ENCODE assay signal across 8 mouse cellular contexts in the genomic region with DNA sequence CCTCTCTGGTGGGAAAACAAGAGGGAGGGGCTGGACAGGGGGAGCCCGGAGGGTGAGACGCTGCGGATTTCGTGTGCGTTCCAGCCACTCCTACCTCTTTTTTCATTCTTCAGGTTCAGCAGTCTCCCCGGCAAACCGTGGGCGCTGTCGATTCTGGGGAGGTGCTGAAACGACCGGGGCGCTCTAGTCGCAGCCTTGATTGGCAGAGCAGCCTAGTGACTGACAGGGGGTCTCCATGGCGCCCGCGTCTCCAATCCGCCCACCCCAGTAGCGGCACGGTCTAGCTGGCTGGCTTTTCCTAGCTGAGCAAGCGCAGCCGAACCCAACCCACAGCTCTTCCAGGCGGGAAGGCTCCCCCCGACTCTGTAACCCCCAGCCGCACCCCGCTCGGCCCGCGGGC. TPM values are rescaled to one million over a fixed set of nuclear protein-coding genes. Genes with fewer than 3 reads are reported as not detected.
DNase-seq lines count a peak whose midpoint lies in the region; ATAC-seq and TF ChIP-seq lines count a peak whose summit lies in the region.

A gene (plus strand): TSS at position 277 of the 400 bp plus-strand sequence.

- DNase-seq in lung, embryonic 14.5 days = peak; percentile 68
- DNase-seq in lung, postnatal 0 days (ENCODE audit: low spot score) = no peak
- DNase-seq in embryonic facial prominence, embryonic 14.5 days (ENCODE audit: low spot score) = peak; percentile 79
- peak; percentile 78 for DNase-seq in limb, embryonic 11.5 days (ENCODE audit: low spot score)
- peak; percentile 98 for DNase-seq in retina, postnatal 1 day
- DNase-seq in left cerebral cortex, adult 2 months (ENCODE audit: extremely low spot score in 1 of 2, low spot score in 2 of 2) = no peak
- no peak for DNase-seq in right cerebral cortex, postnatal 10 days (ENCODE audit: low spot score in 2 of 2)
- DNase-seq in T-cell, adult 2 months (ENCODE audit: low spot score) = no peak

- no peak within 1 kb of the TSS for H3K27ac ChIP-seq in lung, embryonic 14.5 days (ENCODE audit: low read depth)
- no peak within 1 kb of the TSS for H3K27ac ChIP-seq in lung, postnatal 0 days (ENCODE audit: low read length)
- no peak within 1 kb of the TSS for H3K27ac ChIP-seq in embryonic facial prominence, embryonic 14.5 days (replicated peaks; ENCODE audit: low read depth, low read length)
- H3K27ac ChIP-seq in limb, embryonic 11.5 days (replicated peaks; ENCODE audit: low read depth, low read length) = no peak within 1 kb of the TSS
- H3K27ac ChIP-seq in left cerebral cortex, adult 2 months = no peak within 1 kb of the TSS

- H3K4me3 ChIP-seq in lung, embryonic 14.5 days (ENCODE audit: low read depth, low read length) = peak within 1 kb of the TSS; percentile 11; the same call in 1 of the 2 replicates
- no peak within 1 kb of the TSS for H3K4me3 ChIP-seq in lung, postnatal 0 days (ENCODE audit: low read depth, low read length)
- peak within 1 kb of the TSS; percentile 31 for H3K4me3 ChIP-seq in embryonic facial prominence, embryonic 14.5 days (ENCODE audit: low read depth, low read length)
- H3K4me3 ChIP-seq in limb, embryonic 11.5 days (ENCODE audit: low read depth, low read length) = peak within 1 kb of the TSS; percentile 10
- no peak within 1 kb of the TSS for H3K4me3 ChIP-seq in left cerebral cortex, adult 2 months

- H3K36me3 ChIP-seq in lung, embryonic 14.5 days (ENCODE audit: insufficient read depth) = no peaks in the 10 kb centered on the region
- H3K36me3 ChIP-seq in lung, postnatal 0 days (ENCODE audit: insufficient read depth, low read length) = no peaks in the 10 kb centered on the region
- H3K36me3 ChIP-seq in embryonic facial prominence, embryonic 14.5 days (ENCODE audit: control insufficient read depth, insufficient read depth, low read length) = no peaks in the 10 kb centered on the region
- H3K36me3 ChIP-seq in limb, embryonic 11.5 days (ENCODE audit: control insufficient read depth, insufficient read depth, low read length) = no peaks in the 10 kb centered on the region

- H3K9ac ChIP-seq in lung, embryonic 14.5 days = no peak within 1 kb of the TSS
- H3K9ac ChIP-seq in lung, postnatal 0 days (replicated peaks; ENCODE audit: low read depth) = no peak within 1 kb of the TSS
- H3K9ac ChIP-seq in embryonic facial prominence, embryonic 14.5 days (ENCODE audit: low read depth, low read length) = peak within 1 kb of the TSS; percentile 23; the same call in 1 of the 2 replicates
- no peak within 1 kb of the TSS for H3K9ac ChIP-seq in limb, embryonic 11.5 days (ENCODE audit: low read length)

- peak; percentile 21; the same call in 1 of the 2 replicates for ATAC-seq in lung, embryonic 14.5 days (ENCODE audit: insufficient read depth)
- ATAC-seq in lung, postnatal 0 days = no peak
- peak; percentile 90 for ATAC-seq in embryonic facial prominence, embryonic 14.5 days (ENCODE audit: low read depth)
- ATAC-seq in limb, embryonic 11.5 days (ENCODE audit: insufficient number of reproducible peaks, low FRiP score, low TSS enrichment, low read depth) = peak; percentile 48; the same call in 1 of the 2 replicates

- H3K9me3 ChIP-seq in lung, embryonic 14.5 days (ENCODE audit: low read depth, low read length) = no peaks in the 10 kb centered on the region
- no peaks in the 10 kb centered on the region for H3K9me3 ChIP-seq in lung, postnatal 0 days (ENCODE audit: low read length)
- H3K9me3 ChIP-seq in embryonic facial prominence, embryonic 14.5 days (ENCODE audit: control insufficient read depth, low read length) = no peaks in the 10 kb centered on the region
- no peaks in the 10 kb centered on the region for H3K9me3 ChIP-seq in limb, embryonic 11.5 days (ENCODE audit: control insufficient read depth, low read length)

- intact Hi-C loops in left cerebral cortex, adult 2 months (cut with DNase I) = loop anchor here (10.0 kb wide), 1 partner anchor 85 kb away; no protein-coding TSS in a partner anchor

- no peaks in the 10 kb centered on the region for H3K4me1 ChIP-seq in lung, embryonic 14.5 days (ENCODE audit: insufficient read depth)
- no peaks in the 10 kb centered on the region for H3K4me1 ChIP-seq in lung, postnatal 0 days (ENCODE audit: insufficient read depth, low read depth, low read length)
- H3K4me1 ChIP-seq in embryonic facial prominence, embryonic 14.5 days (ENCODE audit: control insufficient read depth, insufficient read depth, low read length) = peaks cover 7% of the 10 kb centered on the region
- H3K4me1 ChIP-seq in limb, embryonic 11.5 days (ENCODE audit: control insufficient read depth, insufficient read depth, low read length) = no peaks in the 10 kb centered on the region

- H3K27me3 ChIP-seq in lung, embryonic 14.5 days (ENCODE audit: insufficient read depth, low read length) = peaks cover 90% of the 10 kb centered on the region
- peaks cover 61% of the 10 kb centered on the region for H3K27me3 ChIP-seq in lung, postnatal 0 days (replicated peaks; ENCODE audit: insufficient read depth, low read length)
- peaks cover 87% of the 10 kb centered on the region for H3K27me3 ChIP-seq in embryonic facial prominence, embryonic 14.5 days (replicated peaks; ENCODE audit: control insufficient read depth, insufficient read depth, low read length)
- peaks cover 77% of the 10 kb centered on the region for H3K27me3 ChIP-seq in limb, embryonic 11.5 days (ENCODE audit: control insufficient read depth, insufficient read depth, low read length)

- H3K4me2 ChIP-seq in lung, embryonic 14.5 days = peak within 1 kb of the TSS; percentile 20; the same call in 1 of the 2 replicates
- H3K4me2 ChIP-seq in lung, postnatal 0 days (replicated peaks; ENCODE audit: low read depth, low read length) = no peak within 1 kb of the TSS
- peak within 1 kb of the TSS; percentile 49 for H3K4me2 ChIP-seq in embryonic facial prominence, embryonic 14.5 days (ENCODE audit: low read depth, low read length)
- H3K4me2 ChIP-seq in limb, embryonic 11.5 days (ENCODE audit: low read depth, severe bottlenecking) = peak within 1 kb of the TSS; percentile 28

- no peak for TF ChIP-seq CTCF in lung, embryonic 14.5 days (IDR thresholded peaks at IDR 0.05; ENCODE audit: low read depth)
- no peak for TF ChIP-seq CTCF in lung, postnatal 0 days (IDR thresholded peaks at IDR 0.05)
- no peak for TF ChIP-seq CTCF in left cerebral cortex, adult 2 months (IDR thresholded peaks at IDR 0.05)

- WGBS in lung, embryonic 14.5 days = under 1% methylated on average over 28 of the region's 28 CpGs
- under 1% methylated on average over 28 of the region's 28 CpGs for WGBS in lung, postnatal 0 days
- under 1% methylated on average over 26 of the region's 28 CpGs for WGBS in embryonic facial prominence, embryonic 14.5 days
- WGBS in limb, embryonic 11.5 days = under 1% methylated on average over 28 of the region's 28 CpGs

- TF ChIP-seq EP300 in lung, postnatal 0 days (IDR thresholded peaks at IDR 0.05) = no peak

RNA-seq across cellular contexts. Expression of the gene that starts here (rescaled TPM):
- not detected in 2 replicates for polyA plus RNA-seq in lung, embryonic 14.5 days (2014; fragmentation: Nextera tagmentation; extraction: Ambion mirVana)
- not detected in 2 replicates for polyA plus RNA-seq in lung, postnatal 0 days (2015; fragmentation: Nextera tagmentation; extraction: Ambion mirVana)
- 0.35 and 0.89 TPM in 2 replicates for polyA plus RNA-seq in embryonic facial prominence, embryonic 14.5 days (2014; fragmentation: Nextera tagmentation; extraction: Ambion mirVana)
- polyA plus RNA-seq in limb, embryonic 11.5 days (2014; fragmentation: Nextera tagmentation; extraction: Ambion mirVana) = not detected in 2 replicates
- not detected for total RNA-seq in left cerebral cortex, adult 2 months (2021)

Comparison
In these comparisons a context has a peak if more than half of its experiments do, and no peak if none do; other contexts are left out.
1. Peak in DNase-seq, ATAC-seq, H3K4me3 ChIP-seq and H3K4me2 ChIP-seq in lung, embryonic 14.5 days; RNA of the gene not detected or under 1 TPM.
2. Peak in DNase-seq, ATAC-seq, H3K4me3 ChIP-seq, H3K9ac ChIP-seq and H3K4me2 ChIP-seq in embryonic facial prominence, embryonic 14.5 days; RNA of the gene not detected or under 1 TPM.
3. Peak in DNase-seq, ATAC-seq, H3K4me3 ChIP-seq and H3K4me2 ChIP-seq in limb, embryonic 11.5 days; RNA of the gene not detected or under 1 TPM.